Mouse (Mus musculus) midbrain, embryonic 10.5 days (tissue): ENCODE data around the gene Npl. TPM values are rescaled to one million over a fixed set of nuclear protein-coding genes. Genes with fewer than 3 reads are reported as not detected.
A peak's percentile ranks its signal among the peaks of the same experiment; 100 is the strongest.
"Not testable (repeated sequence)": the region's sequence is repeated elsewhere in the genome, so short reads cannot be mapped to it uniquely, and the experiment has no call there.

Source experiments
- DNase-seq: peaks from one replicate; pipeline ENCODE4 v3.0.0-alpha.2; 2017; ENCODE audit warnings: low spot score
- H3K27ac ChIP-seq: fragments of 300-500 bp; sonication (generic); replicated peaks from 2 replicates; pipeline ENCODE4 v1.5.1; 2016; ENCODE audit warnings: mild to moderate bottlenecking
- H3K27me3 ChIP-seq: fragments of 300-500 bp; sonication (generic); 2 replicates; pipeline ENCODE4 v1.6.1; 2016; ENCODE audit warnings: low read depth, mild to moderate bottlenecking; ENCODE audit not compliant: poor library complexity, severe bottlenecking
- H3K36me3 ChIP-seq: fragments of 300-500 bp; sonication (generic); 2 replicates; pipeline ENCODE4 v1.6.1; 2016; ENCODE audit warnings: mild to moderate bottlenecking, moderate library complexity
- H3K4me1 ChIP-seq: fragments of 300-500 bp; sonication (generic); 2 replicates; pipeline ENCODE4 v1.6.1; 2016
- H3K4me3 ChIP-seq: fragments of 300-500 bp; sonication (generic); 2 replicates; pipeline ENCODE4 v1.5.1; 2016; ENCODE audit warnings: mild to moderate bottlenecking, moderate library complexity
- H3K9me3 ChIP-seq: fragments of 300-500 bp; sonication (generic); replicated peaks from 2 replicates; pipeline ENCODE4 v1.6.1; 2016; ENCODE audit warnings: mild to moderate bottlenecking
- WGBS: fragments of 180-500 bp; shearing (Covaris S2); methylation state at CpG from one replicate; pipeline ENCODE4 v1.1.7; 2016; 5-methylcytosine and 5-hydroxymethylcytosine counted together
- polyA plus RNA-seq: library from polyadenylated mRNA; unstranded; fragments of >200 nt; fragmentation: Nextera tagmentation; extraction: Ambion mirVana; gene quantifications from 2 replicates; pipeline ENCODE4 v1.2.1, GENCODE M21; 2016

Npl gene
- polyA plus RNA-seq, 1 experiment from 2014 or later, result 25.0 TPM

DNA sequence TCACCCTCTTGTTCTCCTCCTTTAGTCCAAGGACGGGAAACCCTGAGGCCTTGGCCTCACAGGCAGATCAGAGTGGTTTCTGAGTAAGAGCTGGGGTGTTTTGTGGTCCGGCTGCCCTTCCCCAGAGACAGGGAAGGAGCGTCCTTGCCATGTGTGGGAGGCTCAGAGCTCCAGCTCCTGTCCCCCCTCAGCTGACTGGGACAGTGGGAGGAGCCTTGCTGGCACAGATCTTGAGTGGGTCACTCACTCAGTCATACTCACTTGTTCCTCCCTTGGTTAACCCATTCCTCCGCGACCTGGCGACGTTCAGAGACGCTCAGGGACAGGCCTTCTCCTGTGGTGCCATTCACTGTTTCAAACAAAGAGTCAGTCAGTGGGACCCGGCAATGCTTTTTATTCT lies 14.2 kb downstream of the Npl start:
- H3K4me1 ChIP-seq, result peaks cover 48% of the 10 kb centered on the region
- peak overlapping the region; percentile 81 for H3K27ac ChIP-seq

DNA sequence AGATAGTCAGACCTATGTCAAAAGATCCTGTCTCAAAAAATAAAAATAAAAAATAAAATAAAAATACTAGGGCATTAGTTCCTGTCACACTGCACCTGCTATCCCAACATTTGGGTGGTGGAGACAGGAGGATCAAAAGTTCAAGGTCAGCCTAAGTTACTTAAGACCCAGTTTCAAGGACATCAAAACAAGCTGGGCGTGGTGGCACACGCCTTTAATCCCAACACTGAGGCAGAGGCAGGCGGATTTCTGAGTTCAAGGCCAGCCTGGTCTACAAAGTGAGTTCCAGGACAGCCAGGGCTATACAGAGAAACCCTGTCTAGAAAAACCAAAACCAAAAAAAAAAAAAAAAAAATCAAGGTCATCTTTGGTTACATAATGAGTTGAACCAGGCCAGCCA lies 16.9 kb downstream of the Npl start:
- peaks cover 15% of the 10 kb centered on the region for H3K36me3 ChIP-seq
- peak overlapping the region; percentile 96 for H3K27ac ChIP-seq
- H3K4me3 ChIP-seq, DNase-seq, H3K27me3 ChIP-seq, H3K9me3 ChIP-seq: not testable (repeated sequence)
- H3K4me1 ChIP-seq, result peaks cover 30% of the 10 kb centered on the region
- WGBS, result 85% methylated on average over 3 of the region's 3 CpGs

More for the DNA sequence above, 14.2 kb downstream of the Npl start:
- no peaks in the 10 kb centered on the region for H3K27me3 ChIP-seq
- no peak overlapping the region for H3K4me3 ChIP-seq
- peaks cover 15% of the 10 kb centered on the region for H3K36me3 ChIP-seq
- H3K9me3 ChIP-seq, result no peaks in the 10 kb centered on the region
- 38% methylated on average over 9 of the region's 9 CpGs for WGBS
- peak; percentile 31 for DNase-seq

DNA sequence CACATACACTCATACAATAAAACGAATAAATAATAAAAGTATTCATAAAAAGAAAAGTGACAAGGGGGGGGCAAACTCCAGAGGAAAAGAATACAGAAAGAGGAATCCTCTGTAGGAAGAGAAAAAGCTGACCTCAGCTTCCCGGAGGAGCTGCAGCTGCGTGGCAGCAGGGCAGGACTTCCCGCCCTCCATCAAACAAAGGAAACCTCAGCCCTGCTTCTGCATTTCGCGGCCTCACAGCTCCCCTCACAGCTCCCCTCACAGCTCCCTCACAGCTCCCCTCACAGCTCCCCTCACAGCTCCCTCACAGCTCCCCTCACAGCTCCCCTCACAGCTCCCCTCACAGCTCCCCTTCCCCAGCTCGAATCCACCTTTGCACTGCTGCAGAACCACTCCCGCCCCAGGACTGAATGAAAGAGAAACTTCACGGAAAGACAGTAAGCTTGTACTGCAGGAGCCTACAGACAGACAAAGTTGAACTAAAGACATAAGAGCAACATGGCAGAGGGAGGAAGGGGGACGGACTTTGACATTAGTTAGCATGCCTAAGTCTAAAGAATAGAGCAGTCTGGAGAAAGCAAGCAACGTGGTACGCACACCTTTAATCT lies 17.5 kb downstream of the Npl start:
- Histone ChIP-seq H3K27me3 (no peaks in the 10 kb centered on the region), H3K4me3 (peak overlapping the region; percentile 37), H3K36me3 (peaks cover 15% of the 10 kb centered on the region), H3K9me3 (no peaks in the 10 kb centered on the region), H3K4me1 (peaks cover 30% of the 10 kb centered on the region), H3K27ac (peak overlapping the region; percentile 96)
- WGBS, result 12% methylated on average over 12 of the region's 12 CpGs
- peak; percentile 77 for DNase-seq

DNA sequence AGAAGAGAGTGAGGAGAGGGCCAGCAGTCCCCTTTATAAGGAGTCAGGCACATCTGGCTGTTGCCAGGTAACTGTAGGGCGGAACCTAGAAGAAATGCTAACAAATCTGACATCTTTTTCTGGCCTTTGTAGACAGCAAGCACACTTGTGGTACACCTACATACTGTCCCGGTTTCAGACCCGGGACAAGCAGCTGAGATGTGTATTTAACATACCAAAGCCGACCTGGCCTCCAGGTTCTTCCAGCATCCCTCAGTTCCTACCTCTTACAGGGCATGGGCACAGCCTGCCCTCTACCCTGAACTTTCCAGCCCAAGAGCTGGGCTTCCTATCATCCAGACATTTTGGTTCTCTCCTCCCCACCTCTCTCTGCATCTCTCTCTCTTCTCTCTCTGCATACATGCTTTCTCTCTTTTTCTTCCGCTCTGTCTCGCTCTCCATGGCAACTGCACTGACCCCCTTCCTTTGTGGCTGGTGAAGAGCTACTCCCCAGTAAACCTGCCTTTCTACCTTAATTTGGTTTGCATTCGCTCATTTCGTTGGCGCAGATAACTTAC lies 18.1 kb downstream of the Npl start:
- peak overlapping the region; percentile 96 for H3K27ac ChIP-seq
- peaks cover 11% of the 10 kb centered on the region for H3K36me3 ChIP-seq
- H3K9me3 ChIP-seq, result no peaks in the 10 kb centered on the region
- no peaks in the 10 kb centered on the region for H3K27me3 ChIP-seq
- WGBS, result 22% methylated on average over 9 of the region's 9 CpGs
- peak; percentile 66 for DNase-seq
- peak overlapping the region; percentile 37 for H3K4me3 ChIP-seq
- H3K4me1 ChIP-seq, result peaks cover 30% of the 10 kb centered on the region

DNA sequence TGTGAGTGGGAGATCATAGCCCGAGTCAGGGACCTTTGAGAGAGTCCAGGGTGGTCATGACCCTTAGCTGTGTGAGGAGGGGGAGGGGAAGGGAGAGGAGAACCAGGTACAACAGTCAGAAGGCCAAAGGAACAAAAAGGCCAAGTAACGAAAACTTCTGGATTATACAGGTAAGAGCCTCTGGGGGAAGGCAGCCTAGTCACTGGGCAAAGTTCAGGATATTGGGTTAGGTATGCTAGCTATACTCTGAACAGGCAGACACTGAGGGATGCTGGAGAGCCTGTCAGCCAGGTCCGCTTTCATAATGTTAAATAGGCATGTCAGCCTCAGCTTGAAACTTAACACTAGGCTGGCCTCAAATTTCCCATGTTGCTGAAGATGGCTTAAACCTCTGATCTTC lies 27.7 kb downstream of the Npl start:
- Histone ChIP-seq H3K36me3 (peaks cover 11% of the 10 kb centered on the region), H3K27ac (no peak overlapping the region), H3K4me1 (peaks cover 6% of the 10 kb centered on the region; the same call in 1 of the 2 replicates), H3K4me3 (no peak overlapping the region), H3K27me3 (no peaks in the 10 kb centered on the region), H3K9me3 (no peaks in the 10 kb centered on the region)
- 58% methylated on average over 3 of the region's 3 CpGs for WGBS
- DNase-seq, result no peak

DNA sequence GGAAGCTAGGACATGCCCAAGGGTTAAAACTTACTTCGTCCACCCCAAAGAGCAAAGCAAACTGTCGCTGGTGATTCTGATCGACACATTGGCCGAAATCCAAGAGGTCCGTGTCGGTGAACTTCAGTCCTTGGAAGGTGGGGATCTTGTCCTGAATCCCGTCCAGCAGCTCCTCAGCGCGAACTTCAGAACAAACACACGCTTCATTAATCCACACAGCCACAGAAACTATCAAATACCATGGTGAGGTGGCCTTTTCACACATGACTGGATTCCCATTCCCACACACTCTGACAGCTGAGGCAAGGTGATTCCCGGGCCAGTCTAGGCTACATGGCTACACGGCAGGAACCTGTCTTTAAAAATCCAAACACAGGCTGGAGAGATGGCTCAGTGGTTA lies 34.5 kb downstream of the Npl start:
- H3K27me3 ChIP-seq, result no peaks in the 10 kb centered on the region
- no peaks in the 10 kb centered on the region for H3K9me3 ChIP-seq
- DNase-seq, result no peak
- no peak overlapping the region for H3K4me3 ChIP-seq
- no peaks in the 10 kb centered on the region for H3K4me1 ChIP-seq
- H3K36me3 ChIP-seq, result peaks cover 23% of the 10 kb centered on the region
- 89% methylated on average over 12 of the region's 12 CpGs for WGBS
- no peak overlapping the region for H3K27ac ChIP-seq

DNA sequence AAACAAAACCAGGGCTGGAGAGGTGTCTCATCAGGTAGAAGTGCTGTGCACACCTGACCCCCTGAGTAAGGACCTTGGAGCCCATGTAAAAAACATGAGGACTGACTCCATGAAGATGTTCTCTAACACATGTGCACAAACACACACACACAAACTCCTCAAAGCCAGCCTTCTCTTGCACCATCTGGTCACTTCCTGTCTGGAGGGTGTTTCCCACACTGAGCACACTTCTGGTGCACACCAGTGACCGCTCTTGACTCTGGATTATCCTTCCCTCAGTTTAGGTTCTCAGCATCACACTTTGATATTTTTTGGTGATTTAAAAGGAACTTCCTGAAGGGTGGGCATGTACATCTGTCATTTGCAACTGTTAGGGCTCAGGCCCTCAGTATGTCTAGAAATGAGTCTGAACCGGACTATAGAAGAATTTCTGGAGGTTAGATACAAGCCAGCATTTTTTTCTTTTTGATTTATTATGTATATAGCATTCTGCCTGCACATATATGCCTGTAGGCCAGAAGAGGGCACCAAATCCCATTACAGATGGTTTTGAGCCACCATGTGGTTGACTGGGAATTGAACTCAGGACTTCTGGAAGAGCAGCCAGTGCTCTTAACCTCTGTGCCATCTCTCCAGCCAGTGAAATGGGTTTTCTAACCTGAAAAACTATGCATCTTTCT lies 39.4 kb downstream of the Npl start:
- WGBS, result 71% methylated on average over 2 of the region's 2 CpGs

DNA sequence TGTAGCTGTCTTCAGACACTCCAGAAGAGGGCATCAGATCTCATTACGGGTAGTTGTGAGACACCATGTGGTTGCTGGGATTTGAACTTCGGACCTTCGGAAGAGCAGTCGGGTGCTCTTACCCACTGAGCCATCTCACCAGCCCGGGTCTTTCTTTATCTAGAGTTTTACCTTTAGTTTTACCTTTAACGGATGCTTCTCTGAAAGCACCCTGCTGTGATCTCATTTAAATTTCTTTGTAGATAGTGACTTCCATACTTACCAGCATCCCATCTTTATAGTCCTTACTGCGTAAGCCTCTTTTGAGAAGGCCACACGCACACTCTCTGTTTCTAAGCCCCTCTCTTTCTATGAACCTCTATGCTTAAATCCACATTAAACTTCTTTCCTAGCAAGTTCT lies 40.3 kb downstream of the Npl start:
- H3K27ac ChIP-seq, H3K9me3 ChIP-seq, H3K4me1 ChIP-seq, H3K4me3 ChIP-seq, DNase-seq, H3K27me3 ChIP-seq: not testable (repeated sequence)
- WGBS, result 61% methylated on average over 8 of the region's 8 CpGs
- peaks cover 12% of the 10 kb centered on the region; the same call in 1 of the 2 replicates for H3K36me3 ChIP-seq

More for the DNA sequence above, 39.4 kb downstream of the Npl start:
- Histone ChIP-seq H3K4me1 (no peaks in the 10 kb centered on the region), H3K27ac (no peak overlapping the region), H3K9me3 (no peaks in the 10 kb centered on the region), H3K36me3 (peaks cover 20% of the 10 kb centered on the region), H3K4me3 (no peak overlapping the region), H3K27me3 (no peaks in the 10 kb centered on the region)
- no peak for DNase-seq

DNA sequence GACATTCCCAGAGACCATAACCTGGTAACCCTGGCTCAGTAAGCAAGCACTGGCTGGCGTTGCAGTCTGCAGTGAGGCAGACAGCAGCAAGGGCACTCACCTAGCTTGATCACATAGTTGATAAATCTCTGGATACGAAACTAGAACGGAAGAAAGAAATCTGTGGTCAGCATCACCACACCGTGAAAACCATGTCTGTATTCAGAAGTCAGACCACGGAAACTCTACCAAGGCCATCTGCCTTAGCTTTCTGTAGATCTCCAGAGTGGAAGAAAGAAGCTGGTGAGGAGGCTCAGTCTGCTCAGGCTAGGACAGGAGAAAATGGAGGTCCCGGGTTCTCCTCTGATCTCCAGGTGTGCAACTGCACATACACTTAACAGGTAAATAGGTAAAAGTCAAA lies 40.8 kb downstream of the Npl start:
- no peak for DNase-seq
- no peak overlapping the region for H3K27ac ChIP-seq
- peaks cover 8% of the 10 kb centered on the region; the same call in 1 of the 2 replicates for H3K36me3 ChIP-seq
- H3K4me1 ChIP-seq, result no peaks in the 10 kb centered on the region
- WGBS, result 86% methylated on average over 6 of the region's 6 CpGs
- H3K4me3 ChIP-seq, result no peak overlapping the region
- H3K27me3 ChIP-seq, result no peaks in the 10 kb centered on the region
- H3K9me3 ChIP-seq, result no peaks in the 10 kb centered on the region

DNA sequence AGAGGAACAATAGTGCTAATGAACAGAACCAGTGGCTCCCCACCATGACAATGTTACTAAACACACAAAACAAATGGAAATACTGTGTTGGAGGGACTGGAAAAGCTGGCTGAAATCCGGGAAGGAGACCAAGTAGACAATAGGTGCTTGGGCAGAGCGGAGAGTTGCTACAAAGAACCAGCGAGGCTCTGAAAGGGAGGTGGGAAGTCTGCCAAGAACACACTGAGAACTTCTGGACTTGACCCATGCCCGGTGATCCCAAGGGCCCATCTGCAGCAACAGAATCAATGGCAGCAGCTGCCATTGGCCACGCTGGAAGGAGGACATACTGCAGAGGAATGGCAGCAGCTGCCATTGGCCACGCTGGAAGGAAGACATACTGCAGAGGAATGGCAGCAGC lies 43.6 kb downstream of the Npl start:
- Histone ChIP-seq H3K4me1 (0 out of 2 replicates have a peak, but pooled peaks cover 3% of the 10 kb centered on the region), H3K36me3 (0 out of 2 replicates have a peak, but pooled peaks cover 5% of the 10 kb centered on the region), H3K4me3 (no peak overlapping the region), H3K27ac (no peak overlapping the region), H3K27me3 (no peaks in the 10 kb centered on the region), H3K9me3 (no peaks in the 10 kb centered on the region)
- 91% methylated on average over 6 of the region's 6 CpGs for WGBS
- no peak for DNase-seq

DNA sequence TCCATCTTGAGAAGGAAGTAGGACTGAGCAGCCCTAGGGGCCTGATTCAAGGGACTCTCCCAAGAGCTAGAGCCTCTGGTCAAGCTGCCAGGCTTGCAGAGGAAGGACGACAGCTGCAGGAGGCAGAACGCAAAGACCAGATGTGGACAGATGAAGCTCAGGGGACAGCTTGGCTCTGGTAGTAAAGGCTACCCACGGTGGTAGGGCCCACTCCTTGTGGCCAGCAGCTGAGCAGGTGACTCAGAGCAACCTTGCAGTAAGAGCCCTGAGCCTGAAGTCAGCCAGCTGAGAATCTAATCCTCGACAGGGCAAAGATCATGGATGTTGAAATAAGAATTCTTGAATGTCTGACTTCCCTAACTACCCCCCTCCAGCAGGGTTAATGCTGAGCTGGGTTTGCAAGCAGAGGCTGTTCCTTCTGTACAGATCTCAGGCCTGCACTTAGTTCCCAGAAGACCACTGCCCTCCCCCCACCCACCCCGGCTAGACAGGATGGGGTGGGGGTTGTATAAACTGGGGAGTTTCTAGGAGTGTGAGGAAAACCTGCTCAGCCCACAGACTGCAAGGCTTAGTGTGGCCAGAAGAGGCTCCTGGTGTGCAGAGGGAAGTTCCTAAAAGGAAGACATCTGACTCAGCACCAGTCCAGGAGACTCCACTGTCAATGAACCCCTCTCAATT lies 48.1 kb downstream of the Npl start:
- Histone ChIP-seq H3K4me3 (no peak overlapping the region), H3K9me3 (no peaks in the 10 kb centered on the region), H3K27me3 (no peaks in the 10 kb centered on the region), H3K36me3 (0 out of 2 replicates have a peak, but pooled peaks cover 3% of the 10 kb centered on the region), H3K4me1 (0 out of 2 replicates have a peak, but pooled peaks cover 3% of the 10 kb centered on the region), H3K27ac (0 out of 2 replicates have a peak overlapping the region, but pooled peaks have one; percentile 42)
- 58% methylated on average over 5 of the region's 5 CpGs for WGBS
- no peak for DNase-seq

DNA sequence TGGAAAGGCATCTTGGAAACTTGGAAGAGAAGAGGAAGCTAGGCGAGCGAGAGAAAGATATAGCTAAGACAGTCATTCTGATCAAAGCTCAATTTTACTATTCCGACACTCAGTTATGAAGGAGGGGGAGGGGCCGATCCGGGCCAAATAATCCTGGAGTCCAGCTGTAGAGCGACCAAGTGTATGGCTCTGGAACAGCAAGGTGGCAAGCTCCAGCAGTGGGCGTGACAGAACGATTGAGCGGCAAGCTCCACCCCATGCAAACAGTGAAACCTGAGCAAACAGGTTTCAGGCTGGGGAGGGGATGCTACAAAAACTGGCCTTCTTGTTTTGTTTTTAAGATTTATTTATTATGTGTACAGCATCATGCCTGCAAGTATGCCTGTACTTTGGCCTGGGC lies 49.8 kb downstream of the Npl start:
- Histone ChIP-seq H3K9me3 (no peaks in the 10 kb centered on the region), H3K4me1 (0 out of 2 replicates have a peak, but pooled peaks cover 3% of the 10 kb centered on the region), H3K27me3 (no peaks in the 10 kb centered on the region), H3K36me3 (0 out of 2 replicates have a peak, but pooled peaks cover 3% of the 10 kb centered on the region), H3K27ac (no peak overlapping the region), H3K4me3 (no peak overlapping the region)
- DNase-seq, result no peak
- WGBS, result 94% methylated on average over 9 of the region's 9 CpGs
